Mouse (Mus musculus) cerebellum, adult 9-11 months (tissue): ENCODE measurements around the gene Dnase1.
"Not testable (repeated sequence)": the region's sequence is repeated elsewhere in the genome, so short reads cannot be mapped to it uniquely, and the experiment has no call there.

Source experiments
- DNase-seq: peaks from one replicate; pipeline ENCODE4 v3.0.0; 2022

The Dnase1 gene

GRCm38 (mm10) chr16:4036807-4037206 lies at the start of gene Dnase1:
Gene Dnase1, plus strand, starts transcription at chr16:4036942.
- DNase-seq = no peak

- DNase-seq = no peak
Measured at GRCm38 (mm10) chr16:3988410-3988809, 48.3 kb upstream of the Dnase1 start.

GRCm38 (mm10) chr16:4003489-4004398 lies 33.0 kb upstream of the Dnase1 start, which contains the start of gene Slx4:
Gene Slx4, minus strand, starts transcription at chr16:4003770.
- DNase-seq = peak; percentile 98

GRCm38 (mm10) chr16:4012882-4013570 lies 23.7 kb upstream of the Dnase1 start:
- DNase-seq = no peak

GRCm38 (mm10) chr16:4014040-4014668 lies 22.6 kb upstream of the Dnase1 start:
- DNase-seq = no peak

GRCm38 (mm10) chr16:4016786-4017185 lies 20.0 kb upstream of the Dnase1 start:
- DNase-seq = not testable (repeated sequence)

GRCm38 (mm10) chr16:4017466-4017865 lies 19.3 kb upstream of the Dnase1 start:
- not testable (repeated sequence) for DNase-seq

GRCm38 (mm10) chr16:4021241-4021640 lies 15.5 kb upstream of the Dnase1 start:
- DNase-seq = no peak

- DNase-seq = no peak
Measured at GRCm38 (mm10) chr16:4022719-4023118, 14.0 kb upstream of the Dnase1 start.

GRCm38 (mm10) chr16:4026672-4027071 lies 10.1 kb upstream of the Dnase1 start:
- DNase-seq = no peak

- DNase-seq = no peak
Measured at GRCm38 (mm10) chr16:4027211-4027610, 9.5 kb upstream of the Dnase1 start.

- no peak for DNase-seq
Measured at GRCm38 (mm10) chr16:4029371-4029841, 7.3 kb upstream of the Dnase1 start.

GRCm38 (mm10) chr16:4030501-4030900 lies 6.2 kb upstream of the Dnase1 start:
- DNase-seq = no peak

- DNase-seq = no peak
Measured at GRCm38 (mm10) chr16:4031441-4032274, 5.1 kb upstream of the Dnase1 start.

GRCm38 (mm10) chr16:4032341-4032748 lies 4.4 kb upstream of the Dnase1 start:
- no peak for DNase-seq

GRCm38 (mm10) chr16:4033971-4034370 lies 2.8 kb upstream of the Dnase1 start:
- no peak for DNase-seq

GRCm38 (mm10) chr16:4034476-4034875 lies 2.3 kb upstream of the Dnase1 start:
- no peak for DNase-seq

GRCm38 (mm10) chr16:4035575-4035974 lies 1.2 kb upstream of the Dnase1 start:
- no peak for DNase-seq

GRCm38 (mm10) chr16:4037690-4038089 lies 948 bp downstream of the Dnase1 start:
- no peak for DNase-seq

- no peak for DNase-seq
Measured at GRCm38 (mm10) chr16:4040206-4040605, 3.5 kb downstream of the Dnase1 start.

GRCm38 (mm10) chr16:4041646-4042045 lies 4.9 kb downstream of the Dnase1 start:
- no peak for DNase-seq

- DNase-seq = no peak
Measured at GRCm38 (mm10) chr16:4044093-4044492, 7.4 kb downstream of the Dnase1 start.
